Mouse (Mus musculus): ENCODE measurements around the gene Myo1g.

Myo1g gene

DNA sequence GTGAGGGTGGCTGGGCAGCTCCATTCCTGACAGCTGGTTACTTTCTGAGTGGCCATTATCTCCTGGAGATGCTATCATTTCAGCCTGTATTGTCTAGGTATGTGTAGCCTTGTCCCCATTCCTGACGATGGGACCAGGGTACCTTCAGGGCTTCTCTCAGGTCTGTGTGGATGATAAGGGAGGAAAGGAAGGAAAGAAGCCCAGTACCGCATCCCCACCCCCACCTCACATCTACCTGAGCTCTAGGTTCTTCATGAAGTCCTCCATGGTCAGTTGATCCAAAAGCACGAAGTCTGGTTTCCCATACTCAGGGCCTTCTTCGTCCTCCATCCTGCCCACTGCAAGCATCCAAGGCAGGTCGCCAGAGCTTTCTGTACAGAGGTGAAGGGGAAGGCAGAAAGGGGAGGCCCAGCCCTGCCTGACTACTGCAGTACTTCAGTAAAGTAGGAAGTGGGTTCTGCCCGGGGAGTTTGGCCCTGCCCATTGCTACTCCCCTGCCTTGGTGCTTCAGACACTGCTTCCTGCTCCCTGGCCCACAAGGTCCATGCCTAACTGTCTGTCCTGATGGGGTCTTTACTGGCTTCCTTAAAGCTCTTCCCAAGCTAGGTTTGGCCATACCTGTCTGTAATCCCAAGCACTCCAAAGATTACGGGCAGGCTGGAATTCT, at the start of gene Myo1g:
Gene Myo1g (minus strand): TSS at position 459 of the 667 bp plus-strand sequence.
- in situ Hi-C loops (cut with MseI, MboI) = no loop called here

DNA sequence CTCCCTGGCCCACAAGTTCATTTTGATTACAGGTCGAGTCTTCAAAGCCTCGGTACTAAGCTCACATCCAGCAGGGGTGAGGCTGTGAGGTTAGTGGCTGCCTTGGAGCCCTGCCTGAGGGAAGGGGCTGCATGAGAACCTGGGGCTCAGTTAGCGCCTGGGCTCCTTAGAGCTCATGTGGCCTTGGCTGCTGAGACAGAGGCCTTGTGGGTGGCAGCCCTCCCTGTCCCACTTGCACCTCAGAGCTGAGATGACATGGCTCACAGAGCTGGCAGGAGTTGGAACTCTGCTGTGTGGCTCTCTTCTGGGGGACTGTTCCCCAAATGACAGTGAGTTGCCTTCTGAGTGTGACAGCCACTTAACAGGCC, 48.6 kb upstream of the Myo1g start:
- in situ Hi-C loops (cut with MseI, MboI) = no loop called here

DNA sequence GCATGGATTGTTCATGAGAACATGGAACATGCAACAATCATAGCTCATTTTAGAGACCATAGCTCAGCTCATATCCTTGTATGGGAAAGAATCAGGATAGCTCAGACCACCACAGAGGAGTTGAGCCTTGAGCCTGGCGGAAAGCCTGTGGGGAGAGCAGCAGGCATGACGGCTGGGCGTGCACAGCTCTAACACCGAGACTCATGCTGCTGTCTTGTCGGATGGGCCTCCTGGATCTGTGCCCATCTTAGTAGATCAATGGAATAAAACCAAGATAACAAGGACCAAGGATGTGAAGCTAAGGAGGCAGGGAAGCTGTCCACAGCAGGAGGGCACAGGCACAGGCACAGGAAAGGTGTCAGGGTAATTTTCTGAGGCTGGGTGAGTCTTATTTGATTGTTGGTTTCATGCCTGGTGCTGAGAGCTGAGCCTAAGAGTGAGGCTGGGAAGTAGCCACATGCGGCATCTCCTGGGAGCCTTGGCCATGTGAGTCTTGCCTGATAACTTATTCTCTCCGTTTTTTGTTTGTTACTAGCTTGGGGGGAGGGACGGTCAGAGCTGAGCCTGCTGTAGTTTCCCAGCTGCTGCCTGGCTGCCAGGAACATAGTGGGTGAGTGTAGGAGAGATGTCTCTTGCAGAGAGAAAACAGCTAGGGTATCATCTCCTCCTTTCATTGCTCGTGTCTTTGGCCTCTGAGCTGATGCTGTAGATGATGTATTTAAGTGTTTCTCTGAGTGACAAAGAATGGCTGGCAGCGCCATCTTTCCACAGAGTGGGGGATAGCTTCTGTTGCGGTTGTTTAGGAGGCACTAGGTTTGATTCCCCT, 48.0 kb upstream of the Myo1g start:
- in situ Hi-C loops (cut with MseI, MboI) = no loop called here

DNA sequence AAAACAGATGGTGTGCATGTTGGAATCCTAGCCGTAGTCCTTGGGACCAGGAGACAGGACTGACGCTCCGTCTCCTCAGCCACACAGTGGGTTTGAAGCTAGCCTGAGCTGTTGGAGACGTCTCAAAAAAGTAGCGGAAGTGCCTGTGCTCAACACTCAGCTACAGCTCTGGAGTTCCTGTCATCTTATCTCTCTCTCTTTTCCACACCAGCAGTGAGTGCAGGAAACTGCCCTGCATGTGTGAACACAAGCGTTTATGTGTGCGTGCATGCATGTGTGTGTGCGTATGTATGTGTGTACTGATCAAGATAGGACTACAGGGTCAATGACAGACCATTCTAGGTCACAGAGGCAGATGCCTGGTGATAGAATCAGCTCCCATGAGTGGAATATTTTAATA, 47.2 kb upstream of the Myo1g start:
- in situ Hi-C loops (cut with MseI, MboI) = no loop called here

DNA sequence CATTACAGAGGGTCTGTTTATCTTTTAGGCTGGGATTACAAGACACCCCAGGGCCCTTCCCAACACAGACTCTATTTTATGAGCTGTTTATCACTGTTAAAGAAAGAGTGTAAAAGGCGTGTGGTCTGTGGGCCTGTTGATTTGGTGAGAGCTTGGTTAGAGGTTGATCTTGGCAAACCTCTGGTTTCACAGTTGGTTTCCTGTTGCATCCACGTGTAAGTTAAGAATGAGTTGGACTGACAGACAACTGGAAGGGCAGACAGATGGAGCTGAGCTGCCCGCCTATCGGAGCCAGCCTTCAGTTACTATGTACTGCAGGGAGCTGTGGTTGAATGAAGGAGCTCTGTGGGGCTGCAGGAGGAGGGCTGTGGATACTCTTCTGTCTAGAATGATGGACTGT, 45.7 kb upstream of the Myo1g start:
- in situ Hi-C loops (cut with MseI, MboI) = no loop called here

DNA sequence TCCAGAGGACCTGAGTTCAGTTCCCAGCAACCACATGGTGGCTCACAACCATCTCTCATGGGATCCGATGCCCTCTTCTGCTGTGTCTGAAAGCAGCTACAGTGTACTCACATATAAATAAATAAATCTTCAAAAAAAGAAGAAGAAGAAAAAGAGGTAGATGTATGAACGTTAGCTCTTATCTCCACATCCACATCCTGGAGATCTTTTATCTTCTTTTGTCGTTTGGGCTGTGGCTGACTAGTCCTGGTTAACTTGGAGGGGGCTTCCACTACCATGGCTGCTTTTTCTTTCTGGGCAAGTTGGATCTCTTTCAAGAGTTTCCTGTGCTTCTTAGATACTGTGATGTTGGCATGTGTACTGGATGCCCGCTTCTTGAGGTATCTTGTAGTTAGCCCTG, 42.4 kb upstream of the Myo1g start:
- in situ Hi-C loops (cut with MseI, MboI) = no loop called here

DNA sequence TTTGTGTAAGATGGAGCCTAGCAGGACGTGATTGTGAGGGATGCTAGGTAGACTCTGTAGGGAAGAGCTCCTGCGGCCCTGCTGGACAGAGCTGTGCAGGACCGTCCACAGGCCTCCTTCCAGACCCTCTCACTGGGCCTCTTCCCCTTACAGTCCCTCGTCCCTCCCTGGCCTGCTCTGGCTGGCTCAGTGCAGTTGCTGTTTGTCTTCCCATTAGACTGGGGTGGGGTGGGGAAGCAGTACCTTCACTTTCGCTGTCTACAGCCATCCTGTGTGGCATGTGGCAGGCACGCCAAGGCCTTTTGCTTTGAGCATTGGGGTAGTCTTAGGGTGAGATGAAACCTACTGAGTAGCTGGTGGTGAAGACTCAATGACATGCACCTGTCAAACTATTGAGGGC, 41.6 kb upstream of the Myo1g start:
- in situ Hi-C loops (cut with MseI, MboI) = no loop called here

DNA sequence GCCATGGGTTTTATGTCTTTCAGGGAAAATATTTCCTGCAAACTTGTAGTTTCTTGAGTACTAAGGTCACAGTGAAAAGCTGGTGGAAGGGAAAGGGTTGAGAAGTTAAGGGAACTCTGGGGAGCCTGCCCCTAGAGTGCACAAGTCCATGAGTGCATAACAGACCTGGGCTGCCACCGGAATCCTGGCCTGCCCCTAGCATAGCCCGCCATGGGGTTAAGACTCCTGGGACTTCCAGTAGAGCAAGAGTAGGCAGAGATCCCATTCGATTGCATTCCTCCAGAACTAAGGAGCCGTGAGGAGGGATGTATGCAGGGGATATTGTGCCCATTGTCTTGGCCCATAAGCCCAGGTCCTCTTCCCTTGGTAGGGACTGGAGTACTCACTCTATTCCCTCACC, 40.7 kb upstream of the Myo1g start:
- in situ Hi-C loops (cut with MseI, MboI) = no loop called here

DNA sequence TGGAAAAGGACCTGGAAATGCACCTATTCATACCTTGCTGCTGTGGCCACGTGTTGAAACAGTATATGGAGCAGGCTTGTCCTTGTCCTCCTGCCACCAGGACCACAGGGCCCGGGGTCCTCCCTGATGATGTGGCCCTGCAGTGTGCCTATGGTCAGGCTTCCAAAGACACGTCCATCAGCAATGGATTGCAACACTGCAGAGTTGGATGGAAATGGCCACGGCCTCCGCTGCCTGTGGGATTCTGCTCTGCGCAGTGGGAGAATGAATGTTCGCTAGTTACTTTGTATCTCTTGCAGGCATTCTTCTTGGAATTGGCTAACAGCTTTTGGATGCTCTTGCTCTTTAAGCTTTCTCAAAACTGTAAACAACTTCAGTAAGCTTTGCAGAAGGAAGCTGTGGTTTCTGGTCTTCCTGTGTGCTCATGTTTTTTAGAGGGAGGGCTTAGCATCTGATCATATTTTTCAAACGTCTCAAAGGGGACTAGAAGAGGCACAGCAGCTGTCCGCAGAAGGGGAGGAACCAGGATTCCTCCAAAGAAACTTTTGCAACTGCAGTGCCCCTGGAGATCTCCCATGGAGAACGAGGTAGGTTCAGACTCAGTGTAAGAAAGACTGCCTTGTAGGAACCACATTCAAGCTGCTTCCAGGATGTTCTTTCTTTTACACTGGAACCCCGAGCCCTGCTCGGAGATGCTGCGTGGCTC, 40.0 kb upstream of the Myo1g start:
- in situ Hi-C loops (cut with MseI, MboI) = no loop called here

DNA sequence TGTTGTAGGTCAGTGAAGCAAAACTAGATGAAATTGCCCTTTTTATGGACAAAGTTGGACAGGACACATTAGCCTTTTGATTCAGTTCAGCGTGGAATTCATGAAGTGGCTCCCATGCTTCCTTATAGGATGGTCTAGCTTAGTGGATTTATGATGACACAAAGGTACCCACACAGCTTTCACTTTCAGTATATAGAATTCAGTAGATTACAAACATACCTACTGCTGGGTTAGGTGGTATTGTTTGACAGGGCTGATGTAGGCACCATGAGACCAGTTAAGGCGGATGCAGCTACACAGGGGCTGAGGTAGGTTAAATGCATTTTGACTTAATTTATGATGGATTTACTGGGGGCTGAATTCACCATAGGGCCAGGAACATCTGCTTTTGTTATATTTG, 39.2 kb upstream of the Myo1g start:
- in situ Hi-C loops (cut with MseI, MboI) = no loop called here

DNA sequence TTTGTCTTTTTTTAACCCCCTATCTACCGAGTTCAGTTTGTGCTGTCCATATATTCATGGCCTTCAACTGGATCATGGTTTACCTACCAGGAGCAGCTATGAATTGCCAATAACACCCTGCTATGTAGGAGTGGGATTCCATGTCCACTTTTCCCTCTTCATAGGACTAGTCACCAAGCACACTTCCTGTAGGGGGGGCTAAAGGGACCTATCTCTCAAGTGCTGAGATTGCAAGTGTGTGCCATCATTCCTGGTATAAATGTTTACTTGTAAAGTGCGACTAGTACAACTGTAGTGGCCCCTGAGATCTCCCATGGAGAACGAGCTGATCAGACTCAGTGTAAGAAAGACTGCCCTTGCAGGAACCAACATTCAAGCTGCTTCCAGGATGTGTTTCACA, 37.5 kb upstream of the Myo1g start:
- in situ Hi-C loops (cut with MseI, MboI) = no loop called here

DNA sequence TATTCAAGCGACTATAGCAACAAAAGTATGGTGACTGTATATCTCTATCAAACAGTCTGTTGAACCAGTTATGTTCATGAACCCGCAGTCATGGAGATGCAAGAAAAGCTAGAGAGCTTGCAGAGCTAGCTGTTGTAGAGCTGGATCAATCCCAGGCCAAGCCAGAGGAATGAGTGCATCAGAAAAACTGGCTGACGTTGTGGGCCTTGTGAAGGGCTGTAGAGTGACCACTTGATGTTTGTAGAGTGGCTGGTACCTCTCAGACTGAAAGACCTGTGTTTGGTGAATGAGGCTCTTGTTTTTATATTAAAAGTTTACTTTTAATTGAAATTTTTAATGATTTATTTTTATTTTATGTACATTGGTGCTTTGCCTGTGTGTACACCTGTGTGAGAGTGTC, 29.4 kb upstream of the Myo1g start:
- in situ Hi-C loops (cut with MseI, MboI) = no loop called here

DNA sequence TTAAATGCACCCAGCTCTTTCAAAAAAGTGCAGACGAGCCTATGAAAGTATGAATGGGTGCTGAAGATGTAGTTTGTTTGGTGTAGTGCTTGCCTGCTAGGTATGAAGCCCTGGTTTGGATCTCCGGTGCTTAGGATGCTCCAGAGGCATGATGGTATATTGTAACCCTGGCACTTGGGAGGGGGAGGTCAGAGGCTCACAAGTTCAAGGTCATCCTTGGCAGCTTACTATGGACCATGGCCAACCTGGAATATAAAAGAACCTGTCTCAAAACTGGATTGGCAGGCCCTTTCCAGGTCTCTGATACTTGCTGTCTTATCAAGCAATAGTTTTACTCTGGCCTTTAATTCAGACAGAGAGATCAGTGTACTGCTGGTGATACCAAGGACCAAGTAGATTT, 29.0 kb upstream of the Myo1g start:
- in situ Hi-C loops (cut with MseI, MboI) = no loop called here

DNA sequence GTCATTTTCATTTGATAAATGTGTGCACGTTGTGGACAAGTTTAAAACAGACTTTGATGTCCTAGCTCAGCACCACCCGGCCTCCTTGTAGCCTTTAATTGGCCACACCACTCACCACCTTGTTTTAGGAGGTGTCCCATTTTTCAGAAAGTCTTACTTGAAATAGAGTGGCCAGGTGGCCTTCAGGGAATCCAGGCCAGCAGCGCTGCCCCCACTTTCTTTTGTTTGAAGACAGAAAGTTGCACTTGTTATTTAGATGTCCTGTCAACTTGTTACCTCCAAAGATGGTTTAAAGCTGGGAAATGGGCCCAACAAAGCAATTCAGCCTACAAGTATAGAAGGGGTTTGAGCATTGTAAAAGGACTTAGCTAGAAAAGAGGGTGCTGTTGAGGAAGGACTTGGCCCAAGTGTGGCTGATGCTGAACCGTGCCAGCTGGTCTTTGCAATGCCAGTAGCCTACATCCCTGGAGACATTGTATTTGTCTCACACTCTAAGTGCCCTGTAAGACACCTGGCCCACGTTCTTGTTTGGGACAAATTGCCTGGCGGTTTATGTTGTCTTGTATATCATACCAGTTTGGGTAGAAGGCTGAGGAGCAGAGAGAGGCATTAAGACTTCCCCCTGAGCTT, 27.0 kb upstream of the Myo1g start:
- in situ Hi-C loops (cut with MseI, MboI) = no loop called here

DNA sequence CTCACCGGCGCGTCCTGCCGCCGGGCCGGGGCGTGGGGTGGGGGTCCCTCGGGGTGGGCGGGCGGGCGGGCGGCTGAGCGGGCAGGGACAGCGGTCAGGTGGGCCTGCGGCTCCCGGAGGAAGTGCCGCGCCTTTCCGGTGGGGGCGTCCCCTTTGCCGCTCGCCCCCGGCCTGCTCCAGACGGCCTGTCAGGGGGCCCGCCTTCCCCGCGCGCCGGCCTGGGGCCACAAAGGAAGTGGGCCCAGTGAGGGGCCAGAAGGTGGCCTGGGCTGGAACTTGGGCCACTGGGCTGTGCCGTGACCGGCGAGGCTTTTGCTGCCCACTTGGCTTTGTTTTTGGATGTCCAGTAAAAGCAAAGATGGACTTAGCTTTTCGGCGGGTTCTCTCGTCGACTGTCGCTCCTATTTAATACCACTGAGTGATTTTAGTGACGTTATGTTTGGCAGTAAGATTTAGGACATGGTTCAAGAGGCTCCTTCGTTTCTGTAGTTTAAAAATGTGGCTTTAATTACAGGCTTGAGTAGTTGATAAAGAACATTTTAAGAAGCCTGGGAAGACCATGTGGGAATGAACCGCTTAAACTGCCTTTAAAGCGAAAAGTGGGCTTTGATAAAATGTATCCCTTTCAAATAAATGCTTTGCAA, 26.4 kb upstream of the Myo1g start:
- in situ Hi-C loops (cut with MseI, MboI) = no loop called here

DNA sequence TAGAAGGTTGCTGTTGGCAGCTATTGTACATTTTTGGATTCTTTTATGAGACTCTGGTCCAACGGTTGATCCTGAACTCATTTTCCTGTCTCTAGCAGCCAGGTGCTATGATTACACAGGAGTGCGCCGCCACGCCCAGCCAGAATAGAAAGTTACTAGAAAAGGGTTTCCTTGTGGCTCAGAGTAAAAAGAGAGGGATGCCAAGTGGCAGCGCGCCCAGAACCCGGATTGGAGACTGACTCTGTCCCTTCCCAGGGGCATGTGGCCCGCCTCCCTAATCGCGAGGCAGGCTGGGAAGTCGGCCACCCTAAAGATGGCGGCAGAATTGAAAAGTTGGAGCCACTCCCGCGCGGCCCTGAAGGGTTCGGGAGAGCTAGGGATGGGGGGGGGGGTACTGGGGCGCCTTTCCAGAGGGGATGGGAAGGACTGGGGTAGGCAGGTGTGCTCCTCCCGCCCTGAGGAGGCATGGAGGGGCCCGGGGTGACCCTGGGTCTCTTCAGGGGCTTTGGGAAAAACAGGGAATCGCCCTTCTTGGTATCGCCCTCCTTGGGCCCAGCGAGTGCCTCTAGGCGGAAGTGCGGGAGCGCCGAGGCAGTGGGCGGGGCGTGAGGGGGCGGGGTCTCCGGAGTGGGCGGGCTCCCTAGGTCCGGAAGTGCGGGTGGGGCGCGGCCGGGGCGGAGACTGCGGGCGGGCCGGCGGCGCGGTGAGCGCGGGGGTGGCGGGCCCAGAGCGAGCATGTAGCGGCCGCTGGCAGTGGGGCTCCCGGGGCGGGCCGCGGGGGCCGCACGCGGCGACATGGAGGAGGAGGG, 25.6 kb upstream of the Myo1g start, which contains the start of gene Ccm2:
Gene Ccm2 (plus strand): TSS at position 683 of the 809 bp plus-strand sequence.
- in situ Hi-C loops (cut with MseI, MboI) = no loop called here

DNA sequence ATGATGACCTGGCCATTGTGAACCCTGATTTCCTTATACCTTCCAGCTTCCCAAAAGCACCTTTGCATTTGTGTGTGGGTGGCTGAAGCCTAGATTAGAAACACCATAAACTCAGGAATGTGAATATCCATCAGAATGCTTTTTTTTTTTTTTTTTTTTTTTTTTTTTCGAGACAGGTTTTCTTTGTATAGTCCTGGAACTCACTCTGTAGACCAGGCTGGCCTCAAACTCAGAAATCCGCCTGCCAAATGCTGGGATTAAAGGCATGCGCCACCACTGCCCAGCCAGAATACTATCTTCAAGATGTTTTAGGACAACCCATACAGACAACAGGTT, 25.1 kb upstream of the Myo1g start:
- in situ Hi-C loops (cut with MseI, MboI) = no loop called here

DNA sequence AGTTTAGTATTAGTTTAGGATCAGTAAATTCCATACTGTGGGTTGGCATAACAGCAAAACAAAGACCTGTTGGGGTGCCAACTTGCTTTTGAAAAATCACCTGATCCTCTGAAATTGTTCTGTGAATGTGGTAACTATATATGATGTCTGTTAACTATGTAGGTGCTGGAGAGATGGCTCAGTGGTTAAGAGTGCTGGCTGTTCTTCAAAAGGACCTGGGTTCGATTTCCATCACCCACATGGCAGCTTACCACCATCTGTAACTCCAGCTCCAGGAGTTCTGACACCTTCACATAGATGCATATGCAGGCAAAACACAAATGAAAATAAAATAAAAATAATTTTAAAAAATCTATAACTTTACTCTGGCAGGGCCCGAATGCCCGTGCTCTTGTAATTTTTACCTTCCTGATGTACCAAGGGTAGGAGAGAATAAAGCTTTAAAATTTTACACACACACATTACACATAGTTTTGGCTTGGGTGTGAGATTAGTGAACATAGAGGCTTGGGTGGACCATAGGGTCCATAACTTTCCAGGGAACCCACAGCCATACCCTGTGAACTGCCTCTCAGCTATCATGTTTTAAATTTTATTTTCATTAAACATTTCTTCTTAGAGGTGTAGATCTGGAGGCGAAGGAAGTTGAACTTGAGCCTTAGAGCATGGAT, 24.6 kb upstream of the Myo1g start:
- in situ Hi-C loops (cut with MseI, MboI) = no loop called here

DNA sequence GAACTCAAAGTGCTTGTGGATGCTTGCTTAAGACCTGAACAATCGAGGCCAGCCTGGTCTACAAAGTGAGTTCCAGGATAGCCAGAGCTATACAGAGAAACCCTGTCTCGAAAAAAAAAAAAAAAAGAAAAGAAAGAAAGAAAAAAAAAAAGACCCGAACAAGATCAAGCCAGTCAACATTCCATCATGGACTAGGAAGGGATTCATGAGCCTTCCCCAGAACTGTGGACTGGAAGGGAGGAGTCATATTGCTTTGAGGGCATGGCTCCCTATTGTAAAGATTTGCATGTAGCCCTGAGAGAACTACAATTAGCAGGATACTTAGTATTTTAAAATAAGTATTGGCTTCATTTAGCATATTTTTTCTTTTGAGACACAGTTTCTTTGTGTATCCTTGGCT, 23.9 kb upstream of the Myo1g start:
- in situ Hi-C loops (cut with MseI, MboI) = no loop called here

DNA sequence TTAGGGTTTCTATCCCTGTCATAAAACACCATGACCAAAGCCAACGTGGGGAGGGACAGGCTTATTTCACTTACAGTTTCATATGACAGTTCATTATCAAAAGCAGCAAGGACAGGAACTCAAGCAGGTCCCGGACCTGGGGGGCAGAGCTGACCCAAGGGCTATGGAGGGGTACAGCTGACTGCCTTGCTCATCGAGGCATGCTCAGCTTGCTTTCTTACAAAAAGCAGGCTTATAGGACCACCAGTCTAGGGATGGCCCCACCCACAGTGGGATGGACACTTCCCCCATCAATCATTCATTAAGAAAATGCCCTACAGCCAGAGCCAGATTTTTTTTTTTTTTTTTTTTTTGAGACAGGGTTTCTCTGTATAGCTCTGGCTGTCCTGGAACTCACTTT, 10.0 kb upstream of the Myo1g start:
- in situ Hi-C loops (cut with MseI, MboI) = no loop called here
